Mouse (Mus musculus) kidney, adult 2 months (tissue): ENCODE data around the gene Il22ra1. TPM values are rescaled to one million over a fixed set of nuclear protein-coding genes. Genes with fewer than 3 reads are reported as not detected.

Experiments
- DNase-seq: peaks from one replicate; pipeline ENCODE4 v3.0.0; 2021
- H3K27ac ChIP-seq: fragments of 200-500 bp; 2 replicates; pipeline ENCODE4 v1.5.1; 2012; ENCODE audit warnings: low read depth, low read length, control low read depth, inconsistent platforms; ENCODE audit not compliant: insufficient read depth
- H3K27me3 ChIP-seq: fragments of 200-500 bp; replicated peaks from 2 replicates; pipeline ENCODE4 v1.6.1; 2012; ENCODE audit warnings: mild to moderate bottlenecking, moderate library complexity, low read length, inconsistent platforms; ENCODE audit not compliant: control insufficient read depth, insufficient read depth
- H3K36me3 ChIP-seq: fragments of 200-500 bp; 2 replicates; pipeline ENCODE4 v1.6.1; 2012; ENCODE audit warnings: mild to moderate bottlenecking, moderate library complexity, low read length, inconsistent platforms; ENCODE audit not compliant: control insufficient read depth, insufficient read depth
- H3K4me1 ChIP-seq: fragments of 200-500 bp; 2 replicates; pipeline ENCODE4 v1.6.1; 2011; ENCODE audit warnings: low read length; ENCODE audit not compliant: control insufficient read depth, insufficient read depth
- H3K4me3 ChIP-seq: fragments of 200-500 bp; 2 replicates; pipeline ENCODE4 v1.5.1; 2011; ENCODE audit warnings: mild to moderate bottlenecking, low read depth, low read length, control low read depth; ENCODE audit not compliant: insufficient read depth
- CTCF ChIP-seq: fragments of 200-500 bp; conservative IDR thresholded peaks from 2 replicates; pipeline ENCODE4 v1.5.1; 2011; ENCODE audit warnings: low read depth, mild to moderate bottlenecking, control low read depth, low read length, moderate library complexity, mixed read lengths; ENCODE audit not compliant: insufficient read depth, insufficient read length
- POLR2A ChIP-seq: fragments of 200-500 bp; IDR thresholded peaks from one replicate; pipeline ENCODE4 v1.6.1; 2011; ENCODE audit warnings: low read depth, low read length, control low read depth
- WGBS: fragments of 180-500 bp; shearing (Covaris S2); methylation state at CpG from one replicate; pipeline ENCODE4 v1.1.7; 2018; 5-methylcytosine and 5-hydroxymethylcytosine counted together
- polyA plus RNA-seq: library from polyadenylated mRNA; depleted of rRNA; stranded (reverse); fragments of >200 nt; gene quantifications from 2 replicates; pipeline ENCODE4 v1.2.3, GENCODE M21; 2012

The Il22ra1 gene
- polyA plus RNA-seq, 1 experiment: 3.0 TPM

- no peak for TF ChIP-seq CTCF
- TF ChIP-seq POLR2A: no peak
- H3K4me1 ChIP-seq: no peaks in the 10 kb centered on the region
- WGBS: 81% methylated on average over 9 of the region's 9 CpGs
- H3K4me3 ChIP-seq: no peak overlapping the region
- H3K36me3 ChIP-seq: no peaks in the 10 kb centered on the region
- H3K27me3 ChIP-seq: no peaks in the 10 kb centered on the region
- DNase-seq: no peak
- no peak overlapping the region for H3K27ac ChIP-seq
Measured at GRCm38 (mm10) chr4:135779661-135780060, 51.7 kb downstream of the Il22ra1 start.

GRCm38 (mm10) chr4:135780255-135780654 lies 52.3 kb downstream of the Il22ra1 start:
- no peak overlapping the region for H3K4me3 ChIP-seq
- H3K36me3 ChIP-seq: no peaks in the 10 kb centered on the region
- WGBS: 54% methylated on average over 3 of the region's 3 CpGs
- TF ChIP-seq POLR2A: no peak
- TF ChIP-seq CTCF: no peak
- no peak overlapping the region for H3K27ac ChIP-seq
- no peaks in the 10 kb centered on the region for H3K27me3 ChIP-seq
- H3K4me1 ChIP-seq: no peaks in the 10 kb centered on the region
- no peak for DNase-seq

GRCm38 (mm10) chr4:135781304-135781703 lies 53.3 kb downstream of the Il22ra1 start:
- no peaks in the 10 kb centered on the region for H3K27me3 ChIP-seq
- peaks cover 3% of the 10 kb centered on the region; the same call in 1 of the 2 replicates for H3K4me1 ChIP-seq
- no peaks in the 10 kb centered on the region for H3K36me3 ChIP-seq
- no peak overlapping the region for H3K4me3 ChIP-seq
- WGBS: 84% methylated on average over 5 of the region's 5 CpGs
- DNase-seq: no peak
- no peak for TF ChIP-seq POLR2A
- TF ChIP-seq CTCF: no peak
- H3K27ac ChIP-seq: no peak overlapping the region

- no peak for TF ChIP-seq CTCF
- no peak for TF ChIP-seq POLR2A
- peak; percentile 61 for DNase-seq
- H3K27ac ChIP-seq: peak overlapping the region; percentile 9; the same call in 1 of the 2 replicates
- no peak overlapping the region for H3K4me3 ChIP-seq
- WGBS: 33% methylated on average over 5 of the region's 5 CpGs
- H3K27me3 ChIP-seq: no peaks in the 10 kb centered on the region
- H3K36me3 ChIP-seq: no peaks in the 10 kb centered on the region
- H3K4me1 ChIP-seq: peaks cover 12% of the 10 kb centered on the region
Measured at GRCm38 (mm10) chr4:135786581-135786980, 58.6 kb downstream of the Il22ra1 start.

GRCm38 (mm10) chr4:135787271-135787670 lies 59.3 kb downstream of the Il22ra1 start:
- TF ChIP-seq POLR2A (no peak), CTCF (no peak)
- no peaks in the 10 kb centered on the region for H3K27me3 ChIP-seq
- WGBS: 48% methylated on average over 6 of the region's 6 CpGs
- peaks cover 12% of the 10 kb centered on the region for H3K4me1 ChIP-seq
- peak; percentile 56 for DNase-seq
- no peak overlapping the region for H3K4me3 ChIP-seq
- H3K36me3 ChIP-seq: no peaks in the 10 kb centered on the region
- H3K27ac ChIP-seq: peak overlapping the region; percentile 9; the same call in 1 of the 2 replicates

GRCm38 (mm10) chr4:135789135-135789534 lies 61.2 kb downstream of the Il22ra1 start:
- TF ChIP-seq CTCF (no peak), POLR2A (no peak)
- no peak for DNase-seq
- Histone ChIP-seq H3K27ac (no peak overlapping the region), H3K4me1 (peaks cover 12% of the 10 kb centered on the region), H3K36me3 (no peaks in the 10 kb centered on the region), H3K27me3 (no peaks in the 10 kb centered on the region), H3K4me3 (no peak overlapping the region)
- 80% methylated on average over 2 of the region's 2 CpGs for WGBS

- Histone ChIP-seq H3K4me3 (no peak overlapping the region), H3K4me1 (no peaks in the 10 kb centered on the region), H3K27me3 (no peaks in the 10 kb centered on the region), H3K36me3 (no peaks in the 10 kb centered on the region), H3K27ac (no peak overlapping the region)
- TF ChIP-seq CTCF: no peak
- no peak for TF ChIP-seq POLR2A
- no peak for DNase-seq
- WGBS: 83% methylated on average over 5 of the region's 5 CpGs
Measured at GRCm38 (mm10) chr4:135792821-135793220, 64.8 kb downstream of the Il22ra1 start.

GRCm38 (mm10) chr4:135797931-135798330 lies 70.0 kb downstream of the Il22ra1 start:
- 44% methylated on average over 11 of the region's 11 CpGs for WGBS
- H3K27me3 ChIP-seq: no peaks in the 10 kb centered on the region
- no peak overlapping the region for H3K4me3 ChIP-seq

More at GRCm38 (mm10) chr4:135797931-135798330, 70.0 kb downstream of the Il22ra1 start:
- no peak for DNase-seq
- H3K27ac ChIP-seq: no peak overlapping the region
- no peak for TF ChIP-seq POLR2A
- peaks cover 8% of the 10 kb centered on the region for H3K4me1 ChIP-seq
- H3K36me3 ChIP-seq: no peaks in the 10 kb centered on the region
